Mouse (Mus musculus) intestine, postnatal 0 days (tissue): Measurements from ENCODE around the gene Enpp1. TPM values are rescaled to one million over a fixed set of nuclear protein-coding genes. Genes with fewer than 3 reads are reported as not detected.

Experiments
- ATAC-seq: fragments of 200-750 bp; cut with Nextera tagmentation; 2 replicates; pipeline ENCODE4 v1.8.0; 2017; ENCODE audit warnings: mild to moderate bottlenecking, moderate TSS enrichment, moderate library complexity
- H3K27ac ChIP-seq: fragments of 300-500 bp; sonication (generic); 2 replicates; pipeline ENCODE4 v1.5.1; 2014; ENCODE audit warnings: mild to moderate bottlenecking, low read depth, low read length, moderate library complexity
- H3K27me3 ChIP-seq: fragments of 300-500 bp; sonication (generic); replicated peaks from 2 replicates; pipeline ENCODE4 v1.6.1; 2014; ENCODE audit warnings: low read length, mixed read lengths; ENCODE audit not compliant: control insufficient read depth, insufficient read depth
- H3K36me3 ChIP-seq: fragments of 300-500 bp; sonication (generic); 2 replicates; pipeline ENCODE4 v1.6.1; 2014; ENCODE audit warnings: mild to moderate bottlenecking, moderate library complexity; ENCODE audit not compliant: control insufficient read depth, insufficient read depth
- H3K4me1 ChIP-seq: fragments of 300-500 bp; sonication (generic); replicated peaks from 2 replicates; pipeline ENCODE4 v1.6.1; 2014; ENCODE audit warnings: antibody characterized with exemption, low read length, mixed read lengths; ENCODE audit not compliant: control insufficient read depth, insufficient read depth
- H3K4me2 ChIP-seq: fragments of 300-500 bp; sonication (generic); replicated peaks from 2 replicates; pipeline ENCODE4 v1.6.1; 2014; ENCODE audit warnings: low read depth, mild to moderate bottlenecking, moderate library complexity
- H3K4me3 ChIP-seq: fragments of 300-500 bp; sonication (generic); 2 replicates; pipeline ENCODE4 v1.5.1; 2014; ENCODE audit warnings: low read depth, low read length
- H3K9ac ChIP-seq: fragments of 300-500 bp; sonication (generic); 2 replicates; pipeline ENCODE4 v1.6.1; 2014; ENCODE audit warnings: mild to moderate bottlenecking, low read depth, low read length
- H3K9me3 ChIP-seq: fragments of 300-500 bp; sonication (generic); 2 replicates; pipeline ENCODE4 v1.6.1; 2016; ENCODE audit warnings: mixed run types; ENCODE audit not compliant: control insufficient read depth
- CTCF ChIP-seq: sonication (generic); IDR thresholded peaks from 2 replicates; pipeline ENCODE4 v1.5.1; 2016; ENCODE audit warnings: low read depth, mild to moderate bottlenecking, control low read depth, antibody characterized with exemption, moderate library complexity
- WGBS: fragments of 180-500 bp; shearing (Covaris S2); extraction: QIAGEN DNeasy Blood & Tissue Kit; methylation state at CpG from one replicate; pipeline ENCODE4 v1.1.7; 2014; 5-methylcytosine and 5-hydroxymethylcytosine counted together
- polyA plus RNA-seq: library from polyadenylated mRNA; unstranded; fragments of >200 nt; fragmentation: Nextera tagmentation; extraction: Ambion mirVana; gene quantifications from 2 replicates; pipeline ENCODE4 v1.2.1, GENCODE M21; 2015

Enpp1 gene
- polyA plus RNA-seq, 1 experiment from 2014 or later = 14.1 TPM

- ATAC-seq = no peak
- 81% methylated on average over 9 of the region's 9 CpGs for WGBS
- no peaks in the 10 kb centered on the region for H3K36me3 ChIP-seq
These were observed 102.2 kb downstream of the Enpp1 start for GRCm38 (mm10) chr10:24609766-24610165.

GRCm38 (mm10) chr10:24609146-24609545 lies 102.8 kb downstream of the Enpp1 start:
- no peaks in the 10 kb centered on the region for H3K36me3 ChIP-seq
- H3K4me3 ChIP-seq = no peak overlapping the region
- no peak overlapping the region for H3K27ac ChIP-seq
- H3K9me3 ChIP-seq = no peaks in the 10 kb centered on the region
- no peaks in the 10 kb centered on the region for H3K27me3 ChIP-seq
- no peak for ATAC-seq
- no peak overlapping the region for H3K9ac ChIP-seq
- 87% methylated on average over 3 of the region's 3 CpGs for WGBS
- no peak for TF ChIP-seq CTCF
- H3K4me2 ChIP-seq = no peak overlapping the region
- H3K4me1 ChIP-seq = no peaks in the 10 kb centered on the region

More at GRCm38 (mm10) chr10:24609766-24610165, 102.2 kb downstream of the Enpp1 start:
- no peaks in the 10 kb centered on the region for H3K27me3 ChIP-seq
- no peaks in the 10 kb centered on the region for H3K4me1 ChIP-seq
- no peak overlapping the region for H3K4me2 ChIP-seq
- TF ChIP-seq CTCF = no peak
- H3K9me3 ChIP-seq = no peaks in the 10 kb centered on the region
- H3K4me3 ChIP-seq = no peak overlapping the region
- no peak overlapping the region for H3K27ac ChIP-seq
- H3K9ac ChIP-seq = no peak overlapping the region

- no peak overlapping the region for H3K4me2 ChIP-seq
- H3K4me1 ChIP-seq = no peaks in the 10 kb centered on the region
- no peaks in the 10 kb centered on the region for H3K9me3 ChIP-seq
- no peak overlapping the region for H3K4me3 ChIP-seq
- no peaks in the 10 kb centered on the region for H3K27me3 ChIP-seq
- no peak for TF ChIP-seq CTCF
- H3K9ac ChIP-seq = no peak overlapping the region
- H3K36me3 ChIP-seq = no peaks in the 10 kb centered on the region
- H3K27ac ChIP-seq = no peak overlapping the region
- ATAC-seq = peak; percentile 41; the same call in 1 of the 2 replicates
These were observed 108.2 kb downstream of the Enpp1 start for GRCm38 (mm10) chr10:24603727-24604126.

- Histone ChIP-seq H3K4me1 (no peaks in the 10 kb centered on the region), H3K27me3 (no peaks in the 10 kb centered on the region), H3K9ac (no peak overlapping the region), H3K36me3 (no peaks in the 10 kb centered on the region), H3K9me3 (no peaks in the 10 kb centered on the region), H3K4me2 (no peak overlapping the region), H3K4me3 (no peak overlapping the region), H3K27ac (no peak overlapping the region)
- ATAC-seq = no peak
- 79% methylated on average over 2 of the region's 2 CpGs for WGBS
- no peak for TF ChIP-seq CTCF
These were observed 108.9 kb downstream of the Enpp1 start for GRCm38 (mm10) chr10:24603035-24603434.

- no peak overlapping the region for H3K27ac ChIP-seq
- H3K4me3 ChIP-seq = no peak overlapping the region
- WGBS = 68% methylated on average over 5 of the region's 5 CpGs
- no peaks in the 10 kb centered on the region for H3K27me3 ChIP-seq
- no peaks in the 10 kb centered on the region for H3K36me3 ChIP-seq
- no peak for ATAC-seq
- no peaks in the 10 kb centered on the region for H3K4me1 ChIP-seq
- no peak for TF ChIP-seq CTCF
- H3K9me3 ChIP-seq = no peaks in the 10 kb centered on the region
- H3K4me2 ChIP-seq = no peak overlapping the region
- H3K9ac ChIP-seq = no peak overlapping the region
These were observed 112.2 kb downstream of the Enpp1 start for GRCm38 (mm10) chr10:24599802-24600201.

- H3K9ac ChIP-seq = no peak overlapping the region
- H3K27ac ChIP-seq = no peak overlapping the region
- H3K4me3 ChIP-seq = no peak overlapping the region
- no peaks in the 10 kb centered on the region for H3K4me1 ChIP-seq
- H3K4me2 ChIP-seq = peak overlapping the region; percentile 21; the same call in 1 of the 2 replicates
- no peak for ATAC-seq
- TF ChIP-seq CTCF = no peak
- H3K27me3 ChIP-seq = no peaks in the 10 kb centered on the region
- WGBS = 75% methylated on average over 6 of the region's 6 CpGs
- H3K36me3 ChIP-seq = no peaks in the 10 kb centered on the region
- no peaks in the 10 kb centered on the region for H3K9me3 ChIP-seq
These were observed 113.3 kb downstream of the Enpp1 start for GRCm38 (mm10) chr10:24598693-24599092.

- TF ChIP-seq CTCF = no peak
- H3K27me3 ChIP-seq = no peaks in the 10 kb centered on the region
- no peaks in the 10 kb centered on the region for H3K9me3 ChIP-seq
- no peaks in the 10 kb centered on the region for H3K36me3 ChIP-seq
- H3K4me3 ChIP-seq = peak overlapping the region; percentile 71; the same call in 1 of the 2 replicates
- H3K9ac ChIP-seq = no peak overlapping the region
- H3K4me2 ChIP-seq = peak overlapping the region; percentile 90; the same call in 1 of the 2 replicates
- 73% methylated on average over 4 of the region's 4 CpGs for WGBS
- no peak overlapping the region for H3K27ac ChIP-seq
- H3K4me1 ChIP-seq = no peaks in the 10 kb centered on the region
- no peak for ATAC-seq
These were observed 114.2 kb downstream of the Enpp1 start for GRCm38 (mm10) chr10:24597789-24598188.
